16 mouse cellular contexts compared by ENCODE assay signal in the genomic region with DNA sequence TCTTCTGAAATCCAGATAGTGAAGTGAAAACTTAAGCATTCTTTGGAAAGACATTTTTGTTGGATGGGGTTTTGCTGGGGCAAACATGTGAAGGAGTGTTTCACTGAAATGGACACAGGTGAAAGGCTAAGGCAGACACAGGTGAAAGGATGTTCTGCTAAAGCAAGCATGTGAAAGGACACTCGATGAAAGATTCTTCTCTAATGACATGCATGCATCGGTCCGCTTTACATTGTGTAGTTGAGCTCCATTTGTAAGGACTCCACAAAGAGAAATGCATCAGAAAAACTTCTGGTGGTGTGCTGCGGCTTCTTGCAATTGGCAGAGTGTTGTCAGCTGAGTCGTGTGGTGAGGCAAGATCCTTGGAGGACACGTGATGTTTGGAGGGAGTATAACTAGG.
"Had no signal": no experiment of that assay in that cellular context is flagged by ENCODE, and none has a peak within 500 bp of the region (broad histone marks: within the 10 kb centered on the region; RNA-seq: fewer than 3 reads in every experiment).

No protein-coding gene starts in this region.

- H3K4me3 ChIP-seq: neural tube, embryonic 13.5 days; neural tube, embryonic 15.5 days; stomach, embryonic 15.5 days had no signal

- H3K27me3 ChIP-seq: neural tube, embryonic 15.5 days; stomach, embryonic 15.5 days had no signal

- H3K4me2 ChIP-seq: neural tube, embryonic 13.5 days; neural tube, embryonic 15.5 days; stomach, embryonic 15.5 days had no signal

- H3K27ac ChIP-seq: neural tube, embryonic 13.5 days; neural tube, embryonic 15.5 days; stomach, embryonic 15.5 days; stomach, postnatal 0 days had no signal

- H3K9me3 ChIP-seq: neural tube, embryonic 13.5 days; neural tube, embryonic 15.5 days; stomach, embryonic 15.5 days had no signal

- H3K9ac ChIP-seq: neural tube, embryonic 13.5 days; neural tube, embryonic 15.5 days; stomach, embryonic 15.5 days had no signal

- DNase-seq: retina, postnatal 1 day; right cerebral cortex, adult 18-20 months; right cerebral cortex, postnatal 14 days; right cerebral cortex, postnatal 25 days; right cerebral cortex, postnatal 4 days; spleen, adult 18-20 months; thymus, adult 18-20 months; thymus, adult 2 months; thymus, postnatal 14 days; thymus, postnatal 25 days; thymus, postnatal 36 days; thymus, postnatal 4 days had no signal

- H3K36me3 ChIP-seq: neural tube, embryonic 13.5 days; neural tube, embryonic 15.5 days; stomach, embryonic 15.5 days had no signal
